Mouse (Mus musculus) MEL (cell line): ENCODE data around the gene Cmas. TPM values are rescaled to one million over a fixed set of nuclear protein-coding genes. Genes with fewer than 3 reads are reported as not detected.

Experiments
- DNase-seq: peaks from one replicate; pipeline ENCODE4 v3.0.0; 2011; ENCODE audit warnings: low read depth, low spot score
- H3K27ac ChIP-seq: 2 replicates; pipeline ENCODE4 v1.5.1; 2012; ENCODE audit warnings: low read depth, mild to moderate bottlenecking, control low read depth, low read length, moderate library complexity; ENCODE audit not compliant: control insufficient read depth
- H3K27me3 ChIP-seq, 2 experiments: fragments of 150-350 bp in 1 of 2; sonication (generic) in 1 of 2; 2 replicates each; pipeline ENCODE4 v1.6.1; 2012; ENCODE audit warnings: low read length in 2 of 2, mild to moderate bottlenecking in 2 of 2, improper control_type of control experiment in 1 of 2, moderate library complexity in 1 of 2; ENCODE audit not compliant: insufficient read depth in 2 of 2, control insufficient read depth in 1 of 2
- H3K36me3 ChIP-seq, 2 experiments: 2 replicates each; pipeline ENCODE4 v1.6.1; 2012 to 2014; ENCODE audit warnings: low read length in 2 of 2, improper control_type of control experiment in 1 of 2, inconsistent platforms in 1 of 2, mild to moderate bottlenecking in 1 of 2; ENCODE audit not compliant: insufficient read depth in 2 of 2, control insufficient read depth in 1 of 2
- H3K4me1 ChIP-seq, 2 experiments: fragments of 150-350 bp in 1 of 2; sonication (generic) in 1 of 2; 2 replicates each; pipeline ENCODE4 v1.6.1; 2012; ENCODE audit warnings: low read length in 2 of 2, improper control_type of control experiment in 1 of 2, mild to moderate bottlenecking in 1 of 2; ENCODE audit not compliant: insufficient read depth in 2 of 2, control insufficient read depth in 1 of 2
- H3K4me3 ChIP-seq, 2 experiments: fragments of 150-350 bp in 1 of 2; sonication (generic) in 1 of 2; 2 replicates each; pipeline ENCODE4 v1.5.1; 2012; ENCODE audit warnings: low read depth in 2 of 2, low read length in 2 of 2, mild to moderate bottlenecking in 2 of 2, moderate library complexity in 2 of 2, control low read depth in 1 of 2, improper control_type of control experiment in 1 of 2; ENCODE audit not compliant: control insufficient read depth in 1 of 2, insufficient read depth in 1 of 2
- H3K79me2 ChIP-seq: 2 replicates; pipeline ENCODE4 v1.6.1; 2012; ENCODE audit warnings: mild to moderate bottlenecking, low read length, moderate library complexity; ENCODE audit not compliant: control insufficient read depth, poor library complexity, insufficient read depth
- H3K9ac ChIP-seq: 2 replicates; pipeline ENCODE4 v1.6.1; 2012; ENCODE audit warnings: low read depth, mild to moderate bottlenecking, control low read depth, low read length, moderate library complexity; ENCODE audit not compliant: control insufficient read depth, poor library complexity, severe bottlenecking
- H3K9me3 ChIP-seq: fragments of 150-350 bp; sonication (generic); replicated peaks from 2 replicates; pipeline ENCODE4 v1.6.1; 2012; ENCODE audit warnings: mild to moderate bottlenecking, low read length, improper control_type of control experiment, moderate library complexity; ENCODE audit not compliant: insufficient read depth
- CHD1 ChIP-seq: IDR thresholded peaks from 2 replicates; pipeline ENCODE4 v1.6.1; 2012; ENCODE audit warnings: low read depth, mild to moderate bottlenecking, inconsistent platforms, low read length, improper control_type of control experiment
- CHD2 ChIP-seq: IDR thresholded peaks from 2 replicates; pipeline ENCODE4 v1.6.1; 2011; ENCODE audit warnings: low read length, improper control_type of control experiment
- CTCF ChIP-seq, 3 experiments: IDR thresholded peaks in 2 of 3; conservative IDR thresholded peaks in 1 of 3; 2 replicates each; pipeline ENCODE4 v1.5.1; 2011 to 2012; ENCODE audit warnings: low read length in 3 of 3, low read depth in 2 of 3, mild to moderate bottlenecking in 2 of 3, improper control_type of control experiment in 1 of 3, inconsistent platforms in 1 of 3, mixed read lengths in 1 of 3, moderate library complexity in 1 of 3; ENCODE audit not compliant: control insufficient read depth in 1 of 3, insufficient read depth in 1 of 3, poor library complexity in 1 of 3, severe bottlenecking in 1 of 3
- JUND ChIP-seq: IDR thresholded peaks from 2 replicates; pipeline ENCODE4 v1.6.1; 2011; ENCODE audit warnings: low read depth, mild to moderate bottlenecking, improper control_type of control experiment, low read length
- MAFK ChIP-seq: IDR thresholded peaks from 2 replicates; pipeline ENCODE4 v1.6.1; 2011; ENCODE audit warnings: low read depth, mild to moderate bottlenecking, low read length, improper control_type of control experiment, borderline replicate concordance
- MAX ChIP-seq: IDR thresholded peaks from 2 replicates; pipeline ENCODE4 v1.6.1; 2011; ENCODE audit warnings: low read length, improper control_type of control experiment
- MAZ ChIP-seq: IDR thresholded peaks from 2 replicates; pipeline ENCODE4 v1.6.1; 2012; ENCODE audit warnings: low read depth, mild to moderate bottlenecking, inconsistent platforms, low read length, improper control_type of control experiment
- MEF2A ChIP-seq: IDR thresholded peaks from 2 replicates; pipeline ENCODE4 v1.6.1; 2014; ENCODE audit warnings: low read depth, mild to moderate bottlenecking, inconsistent platforms, low read length, improper control_type of control experiment; ENCODE audit not compliant: poor library complexity, insufficient replicate concordance, severe bottlenecking; ENCODE audit errors: extremely low read depth
- MYB ChIP-seq: IDR thresholded peaks from 2 replicates; pipeline ENCODE4 v1.6.1; 2011; ENCODE audit warnings: mild to moderate bottlenecking, low read depth, low read length, improper control_type of control experiment
- MYC ChIP-seq: IDR thresholded peaks from 2 replicates; pipeline ENCODE4 v1.6.1; 2011; ENCODE audit warnings: low read depth, mild to moderate bottlenecking, low read length, improper control_type of control experiment, moderate library complexity
- POLR2AphosphoS5 ChIP-seq: IDR thresholded peaks from 2 replicates; pipeline ENCODE4 v1.6.1; 2012; ENCODE audit warnings: low read depth, borderline replicate concordance, mild to moderate bottlenecking, inconsistent platforms, low read length, moderate library complexity, mixed read lengths
- RAD21 ChIP-seq: IDR thresholded peaks from 2 replicates; pipeline ENCODE4 v1.6.1; 2011; ENCODE audit warnings: mild to moderate bottlenecking, low read depth, low read length, improper control_type of control experiment
- RCOR1 ChIP-seq: IDR thresholded peaks from 2 replicates; pipeline ENCODE4 v1.6.1; 2012; ENCODE audit warnings: low read depth, mild to moderate bottlenecking, inconsistent platforms, low read length, improper control_type of control experiment
- SIN3A ChIP-seq: IDR thresholded peaks from 2 replicates; pipeline ENCODE4 v1.6.1; 2012; ENCODE audit warnings: low read length, improper control_type of control experiment, inconsistent platforms
- SMC3 ChIP-seq: IDR thresholded peaks from 2 replicates; pipeline ENCODE4 v1.6.1; 2011; ENCODE audit warnings: low read depth, low read length, improper control_type of control experiment
- TBP ChIP-seq: IDR thresholded peaks from 2 replicates; pipeline ENCODE4 v1.8.0; 2011; ENCODE audit warnings: low read depth, low read length, improper control_type of control experiment
- UBTF ChIP-seq: IDR thresholded peaks from 2 replicates; pipeline ENCODE4 v1.6.1; 2012; ENCODE audit warnings: low read depth, mild to moderate bottlenecking, inconsistent platforms, low read length, improper control_type of control experiment, moderate library complexity, borderline replicate concordance; ENCODE audit not compliant: insufficient read depth
- USF1 ChIP-seq: IDR thresholded peaks from 2 replicates; pipeline ENCODE4 v1.6.1; 2014; ENCODE audit warnings: low read depth, mild to moderate bottlenecking, inconsistent platforms, low read length, improper control_type of control experiment, moderate library complexity
- USF2 ChIP-seq, 2 experiments: IDR thresholded peaks; 2 replicates each; pipeline ENCODE4 v1.6.1; 2011 to 2012; ENCODE audit warnings: improper control_type of control experiment in 2 of 2, low read length in 2 of 2, borderline replicate concordance in 1 of 2, inconsistent platforms in 1 of 2, low read depth in 1 of 2, mild to moderate bottlenecking in 1 of 2; ENCODE audit not compliant: insufficient read depth in 1 of 2
- ZC3H11A ChIP-seq: IDR thresholded peaks from 2 replicates; pipeline ENCODE4 v1.6.1; 2012; ENCODE audit warnings: low read depth, mild to moderate bottlenecking, inconsistent platforms, low read length, improper control_type of control experiment
- ZKSCAN1 ChIP-seq: IDR thresholded peaks from 2 replicates; pipeline ENCODE4 v1.6.1; 2012; ENCODE audit warnings: low read depth, mild to moderate bottlenecking, inconsistent platforms, low read length, improper control_type of control experiment, moderate library complexity
- polyA plus RNA-seq, 2 experiments: library from polyadenylated mRNA; stranded (reverse) in 1 of 2; unstranded in 1 of 2; fragments of >175 nt in 1 of 2; fragments of >200 nt in 1 of 2; gene quantifications; 2 replicates each; pipeline versions ENCODE4 v1.2.1 to v1.2.4; 2012; ENCODE audit warnings: low replicate concordance in 2 of 2, low read depth in 1 of 2; ENCODE audit not compliant: insufficient read length in 2 of 2, insufficient read depth in 1 of 2, missing spikeins in 1 of 2
- total RNA-seq: library from RNA; depleted of rRNA; stranded (reverse); fragments of 300-350 nt; gene quantifications from 2 replicates; pipeline ENCODE4 v1.2.3, GENCODE M21; 2012

Gene Cmas
- total and polyA plus RNA-seq, 3 experiments = 29.4 to 55.0 TPM; not detected in 1

GRCm38 (mm10) chr6:142812969-142813368 lies 56.5 kb downstream of the Cmas start:
- H3K4me1 ChIP-seq = peaks cover 4 to 25% of the 10 kb centered on the region in 2 experiments
- H3K27me3 ChIP-seq = no peaks in the 10 kb centered on the region
- H3K36me3 ChIP-seq = peaks cover 0 to 15% of the 10 kb centered on the region in 2 experiments; a peak in 2 of 4 replicates
- H3K9ac ChIP-seq = no peak overlapping the region
- no peaks in the 10 kb centered on the region for H3K79me2 ChIP-seq
- TF ChIP-seq USF1 = no peak
- TF ChIP-seq MYC = no peak
- TF ChIP-seq TBP = no peak
- no peak for TF ChIP-seq SIN3A
- TF ChIP-seq POLR2AphosphoS5 = no peak
- no peak for TF ChIP-seq MEF2A
- no peak for TF ChIP-seq MAFK
- no peak for TF ChIP-seq MAX
- TF ChIP-seq USF2 (IDR thresholded peaks at IDR 0.05; ENCODE audit: borderline replicate concordance in 1 of 2, insufficient read depth in 1 of 2, low read depth in 1 of 2, low read length in 2 of 2) = no peak
- TF ChIP-seq MYB = no peak
- no peaks in the 10 kb centered on the region for H3K9me3 ChIP-seq
- H3K27ac ChIP-seq = no peak overlapping the region
- DNase-seq = no peak
- no peak overlapping the region for H3K4me3 ChIP-seq

- DNase-seq = no peak
- no peak for TF ChIP-seq RCOR1
- no peaks in the 10 kb centered on the region for H3K27me3 ChIP-seq
- no peak overlapping the region for H3K4me3 ChIP-seq
- no peaks in the 10 kb centered on the region for H3K79me2 ChIP-seq
- H3K36me3 ChIP-seq = peaks cover 0 to 9% of the 10 kb centered on the region in 2 experiments; a peak in 2 of 4 replicates
- H3K27ac ChIP-seq = no peak overlapping the region
- peaks cover 4 to 16% of the 10 kb centered on the region in 2 experiments for H3K4me1 ChIP-seq
- H3K9ac ChIP-seq = no peak overlapping the region
- no peaks in the 10 kb centered on the region for H3K9me3 ChIP-seq
Observed at GRCm38 (mm10) chr6:142814011-142814410, 57.5 kb downstream of the Cmas start.

GRCm38 (mm10) chr6:142814495-142814921 lies 58.0 kb downstream of the Cmas start:
- H3K27ac ChIP-seq = no peak overlapping the region
- DNase-seq = peak; percentile 89
- H3K9me3 ChIP-seq = no peaks in the 10 kb centered on the region
- H3K27me3 ChIP-seq = no peaks in the 10 kb centered on the region
- H3K4me3 ChIP-seq = 0 out of 4 replicates have a peak overlapping the region, but pooled peaks of 1 of the 2 experiments have one; percentile 9
- H3K36me3 ChIP-seq = peaks cover 0 to 7% of the 10 kb centered on the region in 2 experiments; a peak in 2 of 4 replicates
- H3K79me2 ChIP-seq = no peaks in the 10 kb centered on the region
- H3K9ac ChIP-seq = no peak overlapping the region
- TF ChIP-seq UBTF (no peak), MYC (no peak), POLR2AphosphoS5 (no peak), ZC3H11A (peak; percentile 60), ZKSCAN1 (no peak), JUND (0 out of 2 replicates have a peak, but pooled peaks have one; percentile 34), CHD2 (no peak), CTCF (IDR thresholded peaks at IDR 0.05 in 2 of 3, conservative IDR thresholded peaks at IDR 0.05 in 1 of 3; ENCODE audit: control insufficient read depth in 1 of 3, insufficient read depth in 1 of 3, low read depth in 2 of 3, low read length in 3 of 3, poor library complexity in 1 of 3, severe bottlenecking in 1 of 3) (peak; percentile 83 to 92 (median 86)), RAD21 (peak; percentile 88), CHD1 (no peak), MAZ (no peak), SMC3 (peak; percentile 74), MEF2A (no peak)
- peaks cover 4 to 13% of the 10 kb centered on the region in 2 experiments for H3K4me1 ChIP-seq
